Mouse (Mus musculus): ENCODE data around the gene Cnp.

- TF ChIP-seq CTCF (IDR thresholded peaks at IDR 0.05; ENCODE audit: control insufficient read depth, insufficient read depth, insufficient read length) (peak; percentile 37), MAX (IDR thresholded peaks at IDR 0.05) (no peak)
These were observed 19.1 kb upstream of the Cnp start for GRCm38 (mm10) chr11:100555583-100555982.
